Mouse (Mus musculus) liver, adult 2 months (tissue): ENCODE data around the gene Nol10.

Source experiments
- CTCF ChIP-seq: fragments of 200-500 bp; IDR thresholded peaks from 2 replicates; pipeline ENCODE4 v1.5.1; 2011; ENCODE audit warnings: low read depth, low read length, control low read depth
- POLR2A ChIP-seq: fragments of 200-500 bp; IDR thresholded peaks from 2 replicates; pipeline ENCODE4 v1.6.1; 2011; ENCODE audit warnings: low read length, control low read depth; ENCODE audit not compliant: insufficient read depth; ENCODE audit errors: extremely low read depth

- TF ChIP-seq POLR2A (no peak), CTCF (no peak)
Measured at GRCm38 (mm10) chr12:17387332-17388135, 39.3 kb downstream of the Nol10 start.
